Mouse (Mus musculus) hindbrain, embryonic 16.5 days (tissue): ENCODE results near the gene Pgpep1l. TPM values are rescaled to one million over a fixed set of nuclear protein-coding genes. Genes with fewer than 3 reads are reported as not detected.

Experiments
- ATAC-seq: fragments of 200-750 bp; cut with Nextera tagmentation; 2 replicates; pipeline ENCODE4 v1.8.0; 2017; ENCODE audit warnings: moderate TSS enrichment, moderate library complexity
- H3K27ac ChIP-seq: fragments of 300-500 bp; sonication (generic); 2 replicates; pipeline ENCODE4 v1.5.1; 2014; ENCODE audit warnings: low read depth, mild to moderate bottlenecking, control low read depth, low read length, moderate library complexity
- H3K27me3 ChIP-seq: fragments of 300-500 bp; sonication (generic); replicated peaks from 2 replicates; pipeline ENCODE4 v1.6.1; 2014; ENCODE audit warnings: low read length; ENCODE audit not compliant: control insufficient read depth, insufficient read depth
- H3K36me3 ChIP-seq: fragments of 300-500 bp; sonication (generic); 2 replicates; pipeline ENCODE4 v1.6.1; 2014; ENCODE audit warnings: mild to moderate bottlenecking, low read length, moderate library complexity, mixed read lengths; ENCODE audit not compliant: control insufficient read depth, insufficient read depth
- H3K4me1 ChIP-seq: fragments of 300-500 bp; sonication (generic); 2 replicates; pipeline ENCODE4 v1.6.1; 2014; ENCODE audit warnings: low read depth, low read length; ENCODE audit not compliant: control insufficient read depth, insufficient read depth
- H3K4me2 ChIP-seq: fragments of 300-500 bp; sonication (generic); 2 replicates; pipeline ENCODE4 v1.6.1; 2014; ENCODE audit warnings: mild to moderate bottlenecking, low read length, control low read depth, moderate library complexity
- H3K4me3 ChIP-seq: fragments of 300-500 bp; sonication (generic); 2 replicates; pipeline ENCODE4 v1.5.1; 2014; ENCODE audit warnings: mild to moderate bottlenecking, low read length, control low read depth, moderate library complexity
- H3K9ac ChIP-seq: fragments of 300-500 bp; sonication (generic); 2 replicates; pipeline ENCODE4 v1.6.1; 2014; ENCODE audit warnings: low read depth, mild to moderate bottlenecking, control low read depth, low read length, moderate library complexity
- H3K9me3 ChIP-seq: fragments of 300-500 bp; sonication (generic); 2 replicates; pipeline ENCODE4 v1.6.1; 2014; ENCODE audit warnings: mild to moderate bottlenecking, low read length, moderate library complexity; ENCODE audit not compliant: control insufficient read depth
- WGBS: fragments of 180-500 bp; shearing (Covaris S2); extraction: QIAGEN DNeasy Blood & Tissue Kit; methylation state at CpG from one replicate; pipeline ENCODE4 v1.1.7; 2014; 5-methylcytosine and 5-hydroxymethylcytosine counted together
- polyA plus RNA-seq: library from polyadenylated mRNA; unstranded; fragments of >200 nt; fragmentation: Nextera tagmentation; extraction: Ambion mirVana; gene quantifications from 2 replicates; pipeline ENCODE4 v1.2.1, GENCODE M21; 2015

The Pgpep1l gene
- polyA plus RNA-seq, 1 experiment from 2014 or later, result not detected

- Histone ChIP-seq H3K27me3 (no peaks in the 10 kb centered on the region), H3K4me1 (peaks cover 4% of the 10 kb centered on the region; the same call in 1 of the 2 replicates), H3K9me3 (no peaks in the 10 kb centered on the region), H3K4me2 (no peak overlapping the region), H3K4me3 (no peak overlapping the region), H3K9ac (no peak overlapping the region), H3K36me3 (peaks cover 18% of the 10 kb centered on the region), H3K27ac (no peak overlapping the region)
- WGBS, result 87% methylated on average over 11 of the region's 11 CpGs
- ATAC-seq, result no peak
Observed at GRCm38 (mm10) chr7:68218879-68219278, 45.2 kb downstream of the Pgpep1l start.

GRCm38 (mm10) chr7:68215522-68216070 lies 48.4 kb downstream of the Pgpep1l start:
- H3K9me3 ChIP-seq, result no peaks in the 10 kb centered on the region
- H3K4me2 ChIP-seq, result no peak overlapping the region
- no peak for ATAC-seq
- no peak overlapping the region for H3K27ac ChIP-seq
- WGBS, result 79% methylated on average over 18 of the region's 18 CpGs
- H3K36me3 ChIP-seq, result peaks cover 21% of the 10 kb centered on the region
- H3K4me3 ChIP-seq, result no peak overlapping the region
- H3K27me3 ChIP-seq, result no peaks in the 10 kb centered on the region
- no peak overlapping the region for H3K9ac ChIP-seq
- H3K4me1 ChIP-seq, result no peaks in the 10 kb centered on the region

GRCm38 (mm10) chr7:68213842-68214241 lies 50.2 kb downstream of the Pgpep1l start:
- Histone ChIP-seq H3K4me2 (no peak overlapping the region), H3K4me1 (no peaks in the 10 kb centered on the region), H3K4me3 (no peak overlapping the region), H3K27ac (no peak overlapping the region), H3K36me3 (peaks cover 22% of the 10 kb centered on the region), H3K9me3 (no peaks in the 10 kb centered on the region), H3K27me3 (no peaks in the 10 kb centered on the region), H3K9ac (no peak overlapping the region)
- ATAC-seq, result no peak
- 84% methylated on average over 5 of the region's 5 CpGs for WGBS

- no peak overlapping the region for H3K4me3 ChIP-seq
- no peak overlapping the region for H3K9ac ChIP-seq
- H3K36me3 ChIP-seq, result peaks cover 28% of the 10 kb centered on the region
- no peaks in the 10 kb centered on the region for H3K27me3 ChIP-seq
- no peaks in the 10 kb centered on the region for H3K9me3 ChIP-seq
- 82% methylated on average over 7 of the region's 7 CpGs for WGBS
- no peak overlapping the region for H3K27ac ChIP-seq
- H3K4me1 ChIP-seq, result no peaks in the 10 kb centered on the region
- no peak overlapping the region for H3K4me2 ChIP-seq
- ATAC-seq, result no peak
Observed at GRCm38 (mm10) chr7:68211883-68212282, 52.1 kb downstream of the Pgpep1l start.

- H3K9ac ChIP-seq, result no peak overlapping the region
- no peak overlapping the region for H3K27ac ChIP-seq
- H3K4me2 ChIP-seq, result no peak overlapping the region
- 0 out of 2 replicates have a peak, but pooled peaks have one; percentile 34 for ATAC-seq
- no peak overlapping the region for H3K4me3 ChIP-seq
- no peaks in the 10 kb centered on the region for H3K27me3 ChIP-seq
- H3K4me1 ChIP-seq, result no peaks in the 10 kb centered on the region
- 53% methylated on average over 4 of the region's 4 CpGs for WGBS
- H3K9me3 ChIP-seq, result no peaks in the 10 kb centered on the region
- H3K36me3 ChIP-seq, result peaks cover 32% of the 10 kb centered on the region
Observed at GRCm38 (mm10) chr7:68210417-68210816, 53.6 kb downstream of the Pgpep1l start.

- Histone ChIP-seq H3K9ac (no peak overlapping the region), H3K27ac (no peak overlapping the region), H3K27me3 (no peaks in the 10 kb centered on the region), H3K9me3 (no peaks in the 10 kb centered on the region), H3K36me3 (peaks cover 33% of the 10 kb centered on the region), H3K4me3 (no peak overlapping the region), H3K4me2 (no peak overlapping the region), H3K4me1 (no peaks in the 10 kb centered on the region)
- ATAC-seq, result no peak
- 96% methylated on average over 6 of the region's 6 CpGs for WGBS
Observed at GRCm38 (mm10) chr7:68209039-68209438, 55.0 kb downstream of the Pgpep1l start.

- no peaks in the 10 kb centered on the region for H3K27me3 ChIP-seq
- H3K36me3 ChIP-seq, result peaks cover 40% of the 10 kb centered on the region
- H3K27ac ChIP-seq, result no peak overlapping the region
- H3K4me2 ChIP-seq, result no peak overlapping the region
- ATAC-seq, result no peak
- no peak overlapping the region for H3K9ac ChIP-seq
- no peak overlapping the region for H3K4me3 ChIP-seq
- no peaks in the 10 kb centered on the region for H3K9me3 ChIP-seq
- no peaks in the 10 kb centered on the region for H3K4me1 ChIP-seq
- WGBS, result 96% methylated on average over 8 of the region's 8 CpGs
Observed at GRCm38 (mm10) chr7:68205776-68206427, 58.1 kb downstream of the Pgpep1l start.

- no peaks in the 10 kb centered on the region for H3K9me3 ChIP-seq
- peaks cover 19% of the 10 kb centered on the region for H3K36me3 ChIP-seq
- 97% methylated on average over 7 of the region's 7 CpGs for WGBS
- no peak overlapping the region for H3K9ac ChIP-seq
- no peak overlapping the region for H3K27ac ChIP-seq
- H3K4me1 ChIP-seq, result no peaks in the 10 kb centered on the region
- H3K27me3 ChIP-seq, result no peaks in the 10 kb centered on the region
- no peak overlapping the region for H3K4me2 ChIP-seq
- H3K4me3 ChIP-seq, result no peak overlapping the region
- no peak for ATAC-seq
Observed at GRCm38 (mm10) chr7:68199609-68200008, 64.4 kb downstream of the Pgpep1l start.

- H3K9ac ChIP-seq, result no peak overlapping the region
- ATAC-seq, result no peak
- no peak overlapping the region for H3K4me2 ChIP-seq
- H3K9me3 ChIP-seq, result no peaks in the 10 kb centered on the region
- H3K4me1 ChIP-seq, result no peaks in the 10 kb centered on the region
- H3K36me3 ChIP-seq, result peaks cover 32% of the 10 kb centered on the region
- H3K27me3 ChIP-seq, result no peaks in the 10 kb centered on the region
- WGBS, result 90% methylated on average over 15 of the region's 15 CpGs
- no peak overlapping the region for H3K4me3 ChIP-seq
- H3K27ac ChIP-seq, result no peak overlapping the region
Observed at GRCm38 (mm10) chr7:68193958-68194695, 69.9 kb downstream of the Pgpep1l start.
